Mouse (Mus musculus) thymus, postnatal 10 days (tissue): ENCODE results near the gene Mb.
A peak's percentile ranks its signal among the peaks of the same experiment; 100 is the strongest.

Experiments
- DNase-seq, 2 experiments: peaks; one replicate each; pipeline ENCODE4 v3.0.0; 2021; ENCODE audit warnings: low spot score in 2 of 2

Gene Mb

DNA sequence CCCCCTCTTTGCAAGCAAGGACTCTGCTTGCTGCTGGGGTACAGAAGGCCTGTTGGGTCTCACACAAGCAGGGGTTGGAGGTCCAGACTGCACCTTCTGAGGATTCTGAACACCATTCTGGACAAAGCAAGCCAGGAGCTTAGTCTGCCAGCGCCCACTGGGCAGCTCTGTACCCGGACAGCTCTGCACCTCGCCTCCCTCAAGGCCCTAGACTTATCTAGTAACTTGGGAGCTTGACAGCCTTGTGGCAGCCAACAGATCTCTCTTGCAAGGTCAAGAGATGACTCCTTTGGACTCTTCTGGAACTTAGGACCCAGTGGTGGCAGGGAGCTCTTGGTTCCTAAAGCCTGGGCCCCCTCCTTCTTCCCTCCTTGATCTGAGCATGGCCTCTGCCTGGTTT lies 23.4 kb downstream of the Mb start:
- no peak for DNase-seq

DNA sequence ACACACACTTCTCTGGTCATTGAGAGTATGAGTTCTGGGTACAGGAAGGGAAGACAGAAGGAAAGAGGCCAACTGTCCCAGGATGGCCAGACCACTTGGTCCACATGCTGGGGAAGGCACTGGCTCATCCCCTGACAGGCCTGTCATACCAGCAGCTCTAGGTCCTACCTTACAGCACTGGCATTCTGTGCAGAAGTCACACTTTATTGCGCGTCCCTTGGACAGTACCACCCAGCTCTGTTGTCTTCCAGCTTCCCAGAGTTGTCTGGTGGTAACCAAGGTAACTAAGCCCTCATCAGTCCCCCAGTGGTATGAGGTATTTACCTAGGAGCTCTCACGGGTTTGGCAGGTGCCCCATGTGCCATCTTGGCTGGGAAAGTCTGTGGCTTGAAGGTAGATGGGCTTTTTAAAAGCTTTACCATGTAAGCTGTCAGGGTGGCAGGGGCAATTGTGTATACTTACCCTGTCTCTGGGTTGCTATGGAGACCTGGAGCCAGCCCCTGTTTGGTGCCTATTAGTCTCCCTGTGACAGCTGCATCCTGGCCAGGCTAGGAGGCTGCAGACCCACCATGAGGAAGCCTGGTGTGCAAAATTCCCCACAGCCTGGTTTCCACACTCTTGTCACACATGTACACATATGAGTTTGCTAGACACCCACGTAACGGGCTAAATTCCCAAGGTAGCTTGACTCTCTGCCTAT lies 24.4 kb downstream of the Mb start:
- no peak for DNase-seq

DNA sequence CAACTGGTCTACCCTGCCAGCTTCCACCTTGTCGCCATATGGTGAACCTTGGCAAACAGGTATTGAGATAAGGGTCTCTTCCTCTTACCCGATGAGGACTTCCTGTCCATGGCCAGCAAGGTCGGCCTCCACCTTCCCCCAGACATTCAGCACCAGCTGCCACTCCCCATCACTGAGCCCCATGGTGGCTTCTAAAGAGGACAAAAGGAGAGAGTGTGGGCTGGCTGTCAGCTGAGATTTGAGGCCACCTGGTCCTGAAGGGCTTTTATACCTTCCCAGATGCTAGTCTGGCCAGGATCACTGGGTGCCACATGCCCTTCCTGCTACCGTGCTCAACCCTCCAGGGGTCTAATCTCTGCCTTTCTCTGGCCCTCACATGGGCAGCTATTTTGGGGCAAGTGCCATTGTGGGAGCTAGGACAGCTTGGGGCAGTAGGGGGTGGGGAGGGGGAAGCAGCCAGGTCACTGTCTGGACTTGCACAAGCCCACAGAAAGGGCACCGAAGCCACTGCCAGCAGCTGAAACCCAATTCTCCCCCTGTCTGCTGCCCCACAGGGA lies 28.0 kb downstream of the Mb start:
- DNase-seq: no peak

DNA sequence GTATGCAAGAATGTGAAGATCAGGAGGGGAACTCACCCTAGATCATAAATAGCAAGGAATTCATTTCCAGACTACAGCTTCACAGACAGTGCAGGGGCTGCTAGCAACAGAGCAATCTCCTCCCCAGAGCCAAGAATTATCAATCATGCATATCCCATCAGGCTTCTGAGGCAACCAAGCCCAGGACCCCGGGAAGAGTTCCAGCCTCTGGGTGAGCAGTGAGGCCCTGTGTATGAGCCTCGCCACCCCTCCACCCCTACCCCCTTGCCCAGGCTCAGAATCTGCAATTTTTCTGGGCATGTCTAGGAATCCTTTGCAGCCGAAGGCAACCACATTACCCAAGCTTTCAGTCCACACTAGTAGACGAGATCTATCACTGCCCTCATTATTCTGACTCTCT lies 28.6 kb downstream of the Mb start:
- no peak for DNase-seq

DNA sequence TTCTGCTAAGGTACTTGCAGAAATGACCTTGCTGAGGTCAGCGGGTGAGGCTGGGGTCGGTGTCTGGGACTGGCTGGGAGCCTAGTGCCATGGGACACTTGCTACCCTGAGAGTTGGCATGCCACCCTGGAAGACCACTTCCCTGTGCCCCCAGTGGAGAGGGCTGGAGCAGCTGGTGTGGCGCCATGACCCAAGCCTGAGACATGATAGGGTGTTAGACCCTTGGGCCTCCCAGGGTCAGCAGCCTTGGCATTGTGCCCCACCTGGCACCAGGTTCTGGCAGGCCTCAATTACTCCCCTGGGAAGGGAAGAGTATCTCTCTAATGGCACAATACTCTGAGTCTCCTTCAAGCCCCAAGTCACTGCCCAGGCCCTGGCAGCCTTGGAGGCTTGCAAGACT lies 29.4 kb downstream of the Mb start:
- DNase-seq: no peak

DNA sequence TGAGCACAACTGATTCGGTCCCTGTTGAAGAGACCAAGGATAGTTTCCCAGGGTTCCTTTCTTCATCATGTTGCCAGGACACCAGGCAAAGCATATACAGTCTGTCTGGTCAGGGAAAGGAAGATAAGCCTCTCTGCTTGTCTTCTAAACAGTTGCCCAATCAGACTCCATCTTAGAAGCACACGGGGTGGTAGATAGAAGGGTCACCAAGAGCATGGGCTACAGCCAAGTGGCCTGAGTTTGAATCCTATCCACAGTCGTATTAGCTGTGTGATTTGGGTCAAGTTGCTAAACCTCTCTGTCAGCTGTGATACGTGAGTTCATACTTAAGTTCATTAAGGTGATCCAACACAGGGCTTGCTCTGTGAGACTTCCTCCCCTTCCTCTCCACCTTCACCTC lies 30.3 kb downstream of the Mb start:
- DNase-seq: no peak

DNA sequence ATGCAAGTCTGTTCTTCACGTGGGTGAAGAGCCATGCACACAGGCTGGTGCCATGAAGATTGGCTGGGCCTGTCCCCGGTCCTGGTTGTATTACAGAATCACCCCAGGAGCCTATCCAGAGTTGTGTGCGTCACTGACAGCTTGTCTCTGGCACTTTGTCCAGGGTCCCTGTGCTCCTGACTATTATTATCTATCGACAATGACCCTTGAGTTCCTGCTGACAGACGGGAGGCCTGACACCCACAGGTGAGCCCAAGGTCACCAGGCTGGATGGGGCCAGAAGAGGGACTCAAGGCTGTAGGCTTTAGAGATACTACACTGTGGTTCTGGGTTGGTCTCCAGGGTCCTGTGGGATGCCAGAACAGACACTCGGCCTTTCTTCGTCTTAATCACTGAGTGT lies 30.9 kb downstream of the Mb start:
- DNase-seq: no peak

DNA sequence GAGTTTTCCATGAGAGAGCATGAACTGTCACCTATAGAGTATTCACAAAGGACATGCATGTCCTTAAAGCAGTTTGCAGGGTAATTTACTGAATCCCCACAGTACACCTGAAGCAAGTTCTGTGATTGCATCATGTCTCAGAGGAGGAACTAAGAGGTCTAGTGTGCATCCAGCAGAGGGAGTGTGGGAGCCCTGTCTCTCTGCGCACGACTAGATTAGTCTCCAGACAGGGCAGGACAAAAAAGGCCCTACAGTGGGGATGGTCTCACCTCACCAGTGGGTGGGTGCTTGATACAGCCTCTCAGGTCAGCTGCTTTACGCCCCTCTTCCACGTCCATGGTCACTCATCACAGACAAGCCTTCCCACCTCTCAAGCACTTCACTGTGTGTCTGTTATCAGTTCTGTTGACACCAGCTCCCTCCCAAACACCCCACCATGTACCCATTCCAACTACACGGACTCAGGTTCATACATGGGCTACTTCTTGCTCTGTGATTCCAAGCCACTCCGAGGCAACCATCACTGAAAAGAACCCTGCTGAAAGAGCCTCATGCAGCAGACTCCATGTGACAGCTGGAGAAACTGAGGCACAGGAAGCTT lies 31.6 kb downstream of the Mb start:
- no peak for DNase-seq

DNA sequence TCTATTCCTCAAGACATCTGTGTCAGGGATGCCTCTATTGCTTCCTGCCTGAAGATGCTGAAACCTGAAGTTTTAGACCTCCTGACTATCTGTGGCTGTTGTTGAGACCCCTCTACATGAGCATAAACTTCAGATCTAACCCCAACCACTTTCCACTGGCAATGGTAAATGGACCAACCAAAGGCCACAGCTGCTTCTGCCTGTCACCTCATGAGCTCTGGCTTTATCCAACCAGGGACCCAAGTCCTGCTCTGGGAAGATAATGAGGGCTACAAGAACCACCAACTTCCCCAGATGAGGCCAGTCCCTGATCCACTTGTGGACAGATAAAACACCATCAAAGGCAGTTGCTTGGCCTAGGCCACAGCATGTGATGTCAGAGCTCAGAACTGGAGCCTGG lies 32.6 kb downstream of the Mb start:
- DNase-seq: no peak

DNA sequence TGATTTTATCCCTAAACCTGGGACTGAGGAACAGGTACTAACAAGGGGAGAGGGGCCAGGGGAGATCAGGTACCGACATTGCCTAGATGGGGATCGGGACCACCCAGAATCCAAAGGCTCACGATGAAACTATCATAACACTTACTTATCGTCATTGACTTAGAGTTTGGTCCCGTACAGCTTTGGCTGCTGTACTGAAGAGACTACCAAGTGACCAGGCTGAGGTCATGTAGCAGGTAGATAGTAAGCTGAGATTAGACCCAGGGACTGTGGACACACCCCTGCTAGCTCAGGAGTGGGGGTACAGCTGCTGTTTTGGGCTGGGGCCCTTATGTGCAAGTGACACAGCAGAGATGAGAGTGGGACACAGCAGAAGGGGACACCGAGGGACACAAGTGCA lies 34.0 kb downstream of the Mb start:
- no peak for DNase-seq

DNA sequence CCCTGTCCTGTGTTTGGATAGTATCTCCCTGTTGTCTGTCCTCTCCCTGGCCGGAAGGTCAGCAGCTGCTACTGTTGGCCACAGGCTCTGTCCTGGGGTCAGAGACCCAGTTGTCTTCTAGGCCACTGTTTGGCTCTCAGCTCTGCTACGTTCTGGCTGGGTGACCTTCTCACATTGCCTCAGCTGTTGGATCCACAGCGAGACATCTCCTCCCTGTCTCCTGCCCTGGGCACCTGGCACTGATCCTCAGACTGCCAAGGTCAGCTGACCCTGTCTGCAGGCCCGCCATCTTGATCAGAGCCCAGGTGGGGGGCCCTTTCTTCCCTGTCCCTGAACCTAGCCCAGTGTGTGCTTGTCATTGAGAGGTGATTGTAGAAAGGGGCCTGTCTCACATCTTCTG lies 35.5 kb downstream of the Mb start:
- no peak for DNase-seq

DNA sequence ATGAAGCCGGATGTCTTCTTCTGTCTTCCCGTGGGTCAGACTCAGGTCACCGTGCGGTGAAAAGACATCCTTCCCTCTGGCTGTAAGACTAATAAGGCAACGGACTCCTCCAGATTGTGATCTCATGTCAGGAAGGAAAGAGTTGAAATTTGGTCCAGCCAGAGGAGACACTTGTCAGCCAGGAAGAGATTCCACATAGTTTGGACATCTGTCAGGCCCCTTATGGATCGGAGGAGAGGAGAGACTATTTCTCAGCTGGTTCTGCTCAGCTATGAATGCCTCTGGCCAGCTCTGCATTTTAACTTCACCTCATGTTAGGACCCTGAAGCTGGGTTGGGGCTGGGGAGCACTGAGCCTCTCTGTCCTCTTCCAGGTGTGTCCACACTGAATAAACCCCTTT lies 36.0 kb downstream of the Mb start:
- DNase-seq: no peak

DNA sequence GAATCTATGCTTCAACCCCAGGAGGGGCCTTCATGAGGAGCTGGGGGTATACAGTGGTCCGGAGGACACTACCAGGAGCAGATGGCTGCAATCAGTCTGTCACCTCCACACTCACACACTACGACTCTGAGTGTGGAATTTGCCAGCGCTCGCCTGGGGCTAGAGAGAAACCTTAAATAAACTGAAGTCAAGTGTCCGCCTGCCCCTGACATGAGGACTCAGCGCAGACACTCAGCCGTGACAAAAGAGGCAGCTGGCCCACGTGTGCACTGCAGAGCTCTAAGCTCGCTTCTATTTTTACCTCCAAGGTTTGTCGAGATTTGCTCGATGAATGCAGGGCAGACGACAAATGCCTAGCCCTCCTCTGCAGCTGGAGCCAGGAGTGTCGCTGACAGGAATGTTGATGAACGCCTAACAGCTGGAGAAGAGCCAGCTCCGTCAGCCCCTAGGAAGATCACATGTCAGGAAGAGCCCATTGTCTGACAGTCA lies 36.7 kb downstream of the Mb start:
- no peak for DNase-seq

DNA sequence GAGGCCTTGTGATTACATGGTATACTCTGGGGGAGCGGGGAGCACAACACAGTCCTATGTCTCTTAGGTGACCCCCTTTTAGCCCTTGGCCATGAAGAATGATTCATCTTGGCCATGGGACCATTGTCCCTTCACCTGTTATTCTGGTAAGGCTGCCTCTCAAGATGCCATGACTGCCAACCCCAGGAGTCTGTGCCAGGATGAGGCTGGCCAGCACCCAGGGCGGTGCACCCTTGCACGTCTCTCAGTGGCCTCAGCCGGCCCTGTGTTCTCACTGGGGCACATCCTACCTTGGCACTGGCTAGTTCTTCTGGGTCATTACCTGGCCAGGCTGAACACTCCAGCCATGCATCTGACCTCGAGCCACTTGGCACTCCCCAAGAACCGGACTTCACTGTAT lies 41.6 kb downstream of the Mb start:
- no peak for DNase-seq

DNA sequence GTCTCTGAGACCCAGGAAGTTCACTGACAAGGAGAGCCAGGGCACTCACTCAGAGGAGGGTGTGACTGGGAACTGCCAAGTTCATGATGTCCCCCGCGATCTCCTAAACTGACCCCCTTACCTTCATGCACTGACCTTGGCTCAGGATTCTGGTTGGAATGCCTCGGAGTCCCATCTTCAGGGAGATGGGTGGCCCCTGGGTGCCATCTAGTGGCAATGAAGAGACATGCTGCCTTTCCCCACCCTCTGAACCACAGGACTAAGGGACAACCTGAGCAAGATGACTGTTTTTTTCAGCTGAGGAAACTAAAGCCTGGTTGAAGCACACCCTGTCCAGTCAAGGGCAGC lies 46.6 kb downstream of the Mb start:
- peak in 1 of 2 experiments; percentile 7 for DNase-seq

DNA sequence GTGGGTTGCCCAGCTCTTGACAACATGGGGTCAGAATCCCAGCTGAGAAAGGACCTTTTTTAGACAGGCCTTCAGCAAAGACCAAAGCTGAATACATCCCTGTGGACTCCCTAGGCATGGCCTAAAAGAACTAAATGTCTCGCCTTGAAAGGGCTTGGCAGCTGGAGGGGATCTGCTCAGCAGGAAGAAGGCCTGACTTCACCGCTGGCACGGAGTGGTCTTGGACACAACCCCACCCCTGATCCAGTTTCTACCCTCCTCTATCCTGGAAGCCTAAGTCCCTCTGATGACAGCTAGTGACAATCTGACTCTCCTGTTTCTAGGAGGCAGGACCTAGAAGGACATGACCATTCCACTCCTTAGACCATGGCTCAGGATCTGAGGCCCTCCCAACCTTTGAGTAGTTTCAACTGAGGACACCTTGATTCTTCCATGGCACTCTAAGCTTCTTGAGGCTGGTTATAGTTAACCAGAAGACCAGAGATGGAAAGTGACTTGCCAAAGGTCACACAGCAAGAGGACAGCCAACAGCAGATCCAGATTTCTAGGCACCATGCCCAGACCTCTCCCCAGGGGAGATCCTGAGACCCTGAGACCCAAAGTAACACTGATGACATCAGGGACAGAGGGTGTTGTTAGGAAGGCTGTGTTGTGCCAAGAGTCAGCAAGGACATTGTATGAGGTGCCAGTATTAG lies 47.1 kb downstream of the Mb start:
- no peak for DNase-seq

DNA sequence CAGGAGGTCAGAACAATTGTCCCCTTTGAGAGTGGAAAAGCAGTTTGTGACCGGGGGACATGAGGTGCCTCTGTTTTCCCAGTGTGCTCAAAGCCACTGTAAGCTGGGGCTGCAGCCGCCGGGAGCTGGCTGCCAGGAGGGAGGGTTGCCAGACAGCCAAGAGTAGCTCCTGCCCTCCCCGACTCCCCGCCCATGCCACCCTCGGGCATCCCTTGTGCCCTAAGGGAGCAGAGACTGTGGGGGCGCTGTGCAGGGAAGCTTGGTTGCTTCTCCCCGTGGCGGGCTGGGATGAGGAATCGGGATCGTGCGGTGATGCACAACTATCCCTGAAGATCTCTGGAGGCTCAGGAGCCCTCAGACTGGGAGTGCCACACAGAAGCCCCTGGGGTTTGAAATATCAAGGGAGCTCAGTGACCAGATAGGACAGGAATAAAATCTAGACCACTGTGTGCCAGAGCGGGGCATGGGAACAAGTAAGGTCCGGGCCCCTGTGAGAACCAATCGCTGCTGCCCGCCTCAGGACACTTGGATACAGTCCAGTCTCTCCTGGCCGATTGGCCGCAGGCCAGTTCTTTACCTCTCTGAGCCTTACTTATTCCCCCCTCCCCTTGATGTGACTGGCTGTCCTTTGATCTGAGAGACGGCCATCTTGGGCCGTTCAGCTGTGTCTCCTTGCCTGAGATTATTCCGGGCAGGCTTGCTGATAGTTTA lies 51.4 kb downstream of the Mb start:
- no peak for DNase-seq

DNA sequence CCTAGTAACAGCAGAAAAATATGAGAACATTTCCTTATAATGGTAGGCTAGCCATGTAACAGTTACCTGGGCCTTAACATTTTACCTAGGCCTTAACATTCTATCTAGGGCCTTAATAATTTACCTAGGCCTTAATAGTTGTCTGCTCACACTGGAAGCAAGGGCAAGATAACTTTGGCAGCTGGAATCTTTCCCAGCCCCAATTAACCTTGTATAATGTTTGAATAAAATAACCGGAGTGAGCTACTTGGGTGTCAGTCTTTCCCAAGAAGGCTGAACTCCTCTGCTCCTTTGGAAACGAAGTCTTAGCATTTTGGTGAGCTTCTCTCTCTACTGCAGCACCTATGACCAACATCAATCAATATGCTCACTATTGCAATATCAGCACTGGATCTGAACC lies 52.4 kb downstream of the Mb start:
- DNase-seq: no peak

DNA sequence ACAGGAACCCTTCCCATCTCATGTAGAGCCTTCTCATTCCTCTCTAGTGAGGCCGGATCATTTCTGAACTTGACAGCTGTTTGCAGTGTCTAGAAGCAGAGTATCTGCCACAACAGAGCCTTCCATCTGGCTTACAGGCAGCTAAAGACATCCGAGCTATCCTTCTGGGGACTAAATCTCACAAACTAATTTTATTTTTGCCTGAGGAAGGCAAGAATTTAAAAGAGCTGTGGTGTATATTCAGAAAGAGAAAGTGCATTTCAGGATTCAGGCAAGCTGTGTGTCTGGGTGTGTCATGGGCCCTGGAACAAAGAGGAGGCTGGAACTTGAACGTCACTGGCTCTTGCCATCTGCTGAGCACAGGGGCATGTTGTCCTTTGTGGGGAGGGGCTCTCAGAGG lies 56.1 kb downstream of the Mb start:
- DNase-seq: no peak

DNA sequence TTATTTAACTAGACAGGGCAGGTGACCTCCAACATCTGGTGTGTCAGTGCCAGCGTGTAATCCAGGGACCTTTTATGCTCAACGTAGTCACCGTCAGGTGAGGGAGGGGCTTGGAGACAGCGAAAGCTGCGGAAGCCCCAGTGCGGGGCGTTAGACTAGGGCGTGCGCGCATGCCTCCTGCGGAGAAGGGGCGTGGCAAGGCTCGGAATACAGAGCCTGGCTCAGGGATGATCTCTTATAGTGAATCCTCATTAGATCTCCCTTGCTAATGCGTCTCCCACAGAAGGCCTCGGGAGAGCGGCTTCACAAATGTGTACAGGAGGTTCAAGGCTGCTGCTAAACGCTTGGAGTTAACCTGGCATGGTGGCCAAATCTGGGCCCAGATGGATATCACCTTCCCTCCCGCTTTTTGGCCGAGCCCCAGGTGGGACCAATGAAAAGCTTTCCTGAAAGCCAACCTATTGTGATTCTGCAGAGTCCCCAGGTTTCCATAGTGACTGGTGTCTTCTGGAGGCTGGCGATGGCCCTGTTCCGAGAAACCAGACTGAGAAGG lies 62.9 kb downstream of the Mb start:
- DNase-seq: no peak

DNA sequence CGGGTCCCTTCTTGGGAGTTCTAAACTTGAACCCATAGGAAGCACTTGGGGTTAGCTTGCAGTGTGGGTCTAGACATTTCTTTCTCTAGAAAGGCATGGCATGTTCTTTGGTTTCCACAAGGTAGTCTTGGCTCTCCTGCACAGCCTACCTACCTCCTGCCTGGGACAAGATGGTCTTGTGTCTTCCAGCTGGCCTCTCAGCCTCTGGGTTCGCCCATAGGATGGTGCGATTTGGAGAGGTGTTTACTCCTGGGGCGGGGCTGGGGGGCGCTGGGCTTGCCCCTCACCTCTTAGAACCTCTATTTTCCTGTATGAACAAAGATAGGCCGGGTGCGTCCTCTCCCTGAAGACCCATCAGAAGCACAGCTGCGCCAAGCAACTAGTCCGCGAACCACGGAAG lies 63.3 kb downstream of the Mb start:
- no peak for DNase-seq

DNA sequence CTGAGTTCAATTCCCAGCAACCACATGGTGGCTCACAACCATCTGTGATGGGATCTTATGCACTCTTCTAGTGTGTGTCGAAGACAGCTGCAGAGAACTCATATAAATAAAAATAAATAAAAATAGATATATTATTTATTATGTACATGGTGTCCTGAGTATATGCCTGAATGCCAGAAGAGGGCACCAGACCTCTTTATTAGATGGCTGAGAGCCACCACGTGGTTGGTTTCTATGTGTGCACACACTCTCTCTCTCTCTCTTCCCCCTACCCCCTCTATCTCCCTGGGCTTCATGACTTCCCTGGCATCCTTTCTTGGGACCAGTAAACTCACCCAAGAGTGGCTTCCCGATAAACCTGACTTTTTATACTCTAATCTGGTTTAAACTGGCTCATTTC lies 67.7 kb downstream of the Mb start:
- DNase-seq: no peak
